Comparison of ENCODE assay signal across 18 mouse cellular contexts in the genomic region with DNA sequence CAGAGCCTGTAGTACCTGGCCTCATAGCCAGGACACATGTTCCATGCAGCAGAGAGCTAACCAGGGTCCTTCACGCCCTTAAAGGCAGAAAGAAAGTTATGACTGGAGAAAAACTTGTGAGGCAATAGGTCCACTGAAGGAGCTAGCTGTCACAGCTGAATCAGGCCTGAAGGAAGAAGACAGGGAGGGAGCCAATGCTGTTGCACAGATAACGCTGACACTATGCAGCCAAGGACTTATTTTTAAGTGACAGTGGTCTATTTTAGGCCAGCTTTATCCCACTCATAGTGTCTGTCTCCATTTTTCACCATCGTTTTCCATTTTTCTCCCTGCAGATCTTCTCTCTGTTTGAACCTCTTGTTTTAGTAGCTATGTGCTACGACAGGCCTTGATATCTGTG.
"Had no signal": no experiment of that assay in that cellular context is flagged by ENCODE, and none has a peak within 500 bp of the region (broad histone marks: within the 10 kb centered on the region; RNA-seq: fewer than 3 reads in every experiment).

No protein-coding gene starts in this region.

- H3K27me3 ChIP-seq: midbrain, embryonic 13.5 days; neural tube, embryonic 13.5 days; neural tube, embryonic 15.5 days had no signal

- H3K9me3 ChIP-seq: midbrain, embryonic 10.5 days; midbrain, embryonic 13.5 days; neural tube, embryonic 13.5 days; neural tube, embryonic 15.5 days had no signal

- DNase-seq: lung, adult 18-20 months; lung, embryonic 14.5 days; lung, postnatal 10 days; lung, postnatal 4 days; retina, postnatal 1 day; right cerebral cortex, adult 18-20 months; right cerebral cortex, postnatal 25 days; right cerebral cortex, postnatal 4 days; spleen, adult 18-20 months; thymus, adult 18-20 months; thymus, postnatal 14 days; thymus, postnatal 36 days had no signal

- H3K4me1 ChIP-seq: midbrain, embryonic 13.5 days; neural tube, embryonic 13.5 days; neural tube, embryonic 15.5 days had no signal

- H3K36me3 ChIP-seq: midbrain, embryonic 10.5 days; midbrain, embryonic 13.5 days; neural tube, embryonic 13.5 days; neural tube, embryonic 15.5 days had no signal

- ATAC-seq: midbrain, embryonic 13.5 days; midbrain, embryonic 16.5 days had no signal

- H3K4me3 ChIP-seq: midbrain, embryonic 10.5 days; midbrain, embryonic 13.5 days; myocyte; neural tube, embryonic 13.5 days; neural tube, embryonic 15.5 days had no signal

- H3K27ac ChIP-seq: midbrain, embryonic 10.5 days; midbrain, embryonic 13.5 days; neural tube, embryonic 13.5 days; neural tube, embryonic 15.5 days had no signal
